Mouse (Mus musculus): ENCODE results near the gene Atf5.
A peak's percentile ranks its signal among the peaks of the same experiment; 100 is the strongest.

The Atf5 gene

DNA sequence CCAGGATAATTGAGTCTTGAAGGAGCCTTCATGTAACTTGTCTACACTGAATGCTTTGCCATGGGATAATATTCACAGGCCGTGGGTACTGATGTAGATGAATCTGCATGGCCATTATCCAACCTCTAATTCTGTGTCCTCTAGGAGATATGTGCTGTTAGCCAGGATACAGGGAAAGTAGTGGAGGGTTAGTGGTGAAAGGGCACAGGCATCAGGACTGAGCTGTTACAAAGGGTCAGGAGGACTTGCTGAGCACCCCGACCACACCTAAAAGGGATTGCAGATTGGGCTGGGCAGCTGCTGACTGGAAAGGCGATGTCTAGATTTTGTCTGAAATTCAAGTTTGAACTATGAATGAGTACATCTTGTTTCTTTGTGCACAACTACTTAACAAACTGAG, 4.1 kb upstream of the Atf5 start:
- DNase-seq (ENCODE audit: low read depth, low spot score): no peak

GRCm38 (mm10) chr7:44819863-44820262, 3.4 kb upstream of the Atf5 start:
- DNase-seq (ENCODE audit: low read depth, low spot score): no peak

DNA sequence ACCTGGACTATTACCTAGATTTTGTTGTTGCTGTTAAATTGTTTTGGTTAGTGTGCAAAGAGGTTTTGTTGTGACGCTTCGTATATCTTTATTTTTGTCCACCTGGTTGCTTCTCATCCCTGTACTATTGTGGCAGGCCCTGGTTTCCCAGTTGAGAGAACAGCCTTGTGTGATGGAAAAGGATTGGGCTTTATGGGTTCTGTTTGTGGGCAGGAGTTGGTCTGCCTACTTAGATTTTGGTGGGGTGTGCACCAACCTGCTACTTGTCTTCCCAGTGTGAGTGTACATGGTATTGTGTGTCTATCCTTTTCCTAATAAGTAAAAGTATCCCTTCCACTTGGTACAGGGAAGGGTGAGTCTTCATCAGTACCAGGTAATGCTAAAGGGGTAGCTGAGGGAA, 2.9 kb upstream of the Atf5 start:
- DNase-seq (ENCODE audit: low read depth, low spot score): no peak

DNA sequence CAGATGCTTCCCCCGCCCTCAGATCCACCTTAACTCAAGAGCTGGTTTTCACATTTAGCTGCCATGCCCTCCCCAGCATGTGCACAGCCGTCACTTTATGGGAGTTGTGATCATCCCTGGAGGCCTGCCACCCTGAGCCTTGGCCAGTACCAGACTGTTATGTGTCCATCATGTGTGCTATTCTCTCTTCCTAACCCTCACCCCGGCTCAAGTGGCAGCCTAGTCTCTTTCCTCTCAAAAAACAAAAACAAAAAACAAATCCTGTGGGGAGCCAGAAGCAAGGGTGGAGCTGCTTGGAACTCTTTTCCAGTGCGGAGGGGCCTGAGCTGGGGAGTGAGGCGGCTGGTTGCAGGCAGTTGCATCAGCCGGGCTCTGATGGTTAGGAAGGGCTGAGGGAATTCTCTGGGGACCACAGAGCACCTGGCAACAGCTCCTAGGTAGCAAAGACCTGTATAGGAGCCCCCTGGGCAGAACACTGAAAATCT, 2.3 kb upstream of the Atf5 start:
- DNase-seq (ENCODE audit: low read depth, low spot score): no peak

DNA sequence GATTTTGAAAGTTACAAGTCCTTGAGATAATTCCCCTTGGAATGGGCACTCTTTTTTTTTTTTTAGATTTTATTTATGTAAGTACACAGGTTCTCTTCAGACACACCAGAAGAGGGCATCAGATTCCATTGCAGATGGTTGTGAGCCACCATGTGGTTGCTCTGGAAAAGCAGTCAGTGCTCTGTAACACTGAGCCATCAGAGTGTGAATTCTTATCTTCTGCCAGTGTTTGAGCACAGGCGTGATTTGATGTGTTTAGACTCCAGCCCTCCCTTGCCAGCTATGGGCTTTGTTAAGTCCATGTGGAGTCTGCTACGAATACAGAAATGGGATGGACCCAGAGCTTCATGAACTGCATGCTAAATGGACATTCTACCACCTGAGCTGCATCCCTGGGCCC, 1.7 kb upstream of the Atf5 start:
- no peak for DNase-seq (ENCODE audit: low read depth, low spot score)

DNA sequence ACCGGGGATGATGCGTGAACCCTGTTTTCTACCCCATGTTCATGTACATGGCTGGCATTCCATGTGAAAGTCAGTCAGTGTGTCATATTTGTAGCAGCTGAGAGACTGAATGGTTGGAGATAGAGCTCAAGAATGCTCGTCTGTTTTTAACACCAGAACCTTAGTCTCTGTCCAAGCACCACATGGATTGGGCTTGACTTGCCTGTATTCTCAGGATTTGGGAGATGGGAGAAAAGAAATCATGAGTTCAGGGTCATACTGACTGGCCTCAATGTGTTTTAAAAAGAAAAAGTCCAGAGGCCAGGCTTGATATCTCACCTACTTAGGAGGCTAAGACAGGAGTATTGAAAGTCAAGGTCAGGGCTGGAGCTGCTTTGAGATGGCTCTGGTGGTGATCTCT, 983 bp upstream of the Atf5 start:
- no peak for DNase-seq (ENCODE audit: low read depth, low spot score)

- DNase-seq (ENCODE audit: low read depth, low spot score): peak; percentile 97
These were observed 563 bp downstream of the Atf5 start, which contains the start of the genes Nup62 and Il4i1 for GRCm38 (mm10) chr7:44815721-44816469. TSS of gene Nup62 (plus strand) at chr7:44816088. TSS of gene Il4i1 (plus strand) at chr7:44816387.

DNA sequence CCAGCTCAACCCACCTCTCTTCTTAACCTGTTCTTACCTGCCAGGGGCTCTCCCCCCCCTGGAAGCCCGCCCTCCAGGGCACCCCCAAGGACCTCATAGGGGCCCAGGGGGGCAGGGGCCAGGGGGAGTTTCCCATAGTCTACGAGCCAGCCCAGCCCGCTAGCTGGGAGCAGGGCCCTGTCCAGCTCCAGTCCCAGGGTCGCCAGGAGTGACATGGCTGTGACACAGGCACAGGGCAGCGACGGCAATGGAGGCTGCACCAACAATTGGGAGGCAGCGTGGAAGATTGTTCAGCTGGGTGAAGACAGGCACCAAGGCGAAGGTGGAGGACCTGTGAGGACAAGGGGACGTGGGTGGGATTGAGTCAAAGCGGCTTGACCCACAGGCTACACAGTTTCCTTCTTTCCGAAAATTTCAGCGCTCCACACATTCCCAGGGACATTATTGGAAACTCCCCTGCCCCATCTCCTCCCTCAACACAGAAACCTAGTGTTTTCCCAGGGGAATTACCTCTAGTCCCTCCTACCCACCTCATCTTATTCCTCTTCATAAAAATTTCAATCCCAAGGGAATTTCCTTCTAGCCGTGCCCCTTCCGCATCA, 1.4 kb downstream of the Atf5 start:
- DNase-seq (ENCODE audit: low read depth, low spot score): no peak

DNA sequence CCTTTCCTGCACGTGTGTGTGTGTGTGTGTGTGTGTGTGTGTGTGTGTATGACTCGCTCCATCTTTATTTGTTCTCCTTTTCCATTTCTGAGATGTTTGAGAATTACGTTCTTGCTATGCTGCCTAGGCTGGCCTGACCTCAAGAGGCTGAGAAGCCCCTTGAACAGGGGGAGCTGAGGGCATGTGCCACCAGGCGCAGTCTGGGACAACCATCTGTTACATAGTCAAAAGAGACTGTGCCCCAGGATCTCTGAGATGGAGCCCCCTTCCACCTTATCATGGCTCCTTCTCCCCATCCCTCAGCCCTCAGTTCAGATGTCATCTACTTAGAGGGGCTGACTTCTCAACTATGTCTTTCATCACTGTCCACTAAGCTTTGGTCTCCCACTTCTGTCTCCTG, 2.0 kb downstream of the Atf5 start:
- no peak for DNase-seq (ENCODE audit: low read depth, low spot score)

DNA sequence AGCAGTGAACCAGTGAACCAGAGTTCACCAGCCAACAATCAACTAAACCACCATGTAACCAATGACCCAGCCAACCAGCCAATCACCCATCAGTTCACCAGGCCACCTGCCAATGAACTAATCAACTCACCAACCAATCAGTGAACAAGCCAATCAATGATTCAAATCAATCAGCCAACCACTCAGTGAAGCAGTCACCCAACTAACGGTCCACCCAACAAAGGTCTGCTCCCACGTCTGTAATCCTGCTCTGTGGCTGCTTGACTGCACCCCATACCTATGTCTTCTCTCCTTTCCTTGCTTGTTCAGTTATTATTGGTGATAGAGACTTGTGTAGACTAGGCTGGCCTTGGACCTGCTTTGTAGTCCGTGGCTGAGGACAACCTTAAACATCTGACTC, 2.5 kb downstream of the Atf5 start:
- no peak for DNase-seq (ENCODE audit: low read depth, low spot score)

DNA sequence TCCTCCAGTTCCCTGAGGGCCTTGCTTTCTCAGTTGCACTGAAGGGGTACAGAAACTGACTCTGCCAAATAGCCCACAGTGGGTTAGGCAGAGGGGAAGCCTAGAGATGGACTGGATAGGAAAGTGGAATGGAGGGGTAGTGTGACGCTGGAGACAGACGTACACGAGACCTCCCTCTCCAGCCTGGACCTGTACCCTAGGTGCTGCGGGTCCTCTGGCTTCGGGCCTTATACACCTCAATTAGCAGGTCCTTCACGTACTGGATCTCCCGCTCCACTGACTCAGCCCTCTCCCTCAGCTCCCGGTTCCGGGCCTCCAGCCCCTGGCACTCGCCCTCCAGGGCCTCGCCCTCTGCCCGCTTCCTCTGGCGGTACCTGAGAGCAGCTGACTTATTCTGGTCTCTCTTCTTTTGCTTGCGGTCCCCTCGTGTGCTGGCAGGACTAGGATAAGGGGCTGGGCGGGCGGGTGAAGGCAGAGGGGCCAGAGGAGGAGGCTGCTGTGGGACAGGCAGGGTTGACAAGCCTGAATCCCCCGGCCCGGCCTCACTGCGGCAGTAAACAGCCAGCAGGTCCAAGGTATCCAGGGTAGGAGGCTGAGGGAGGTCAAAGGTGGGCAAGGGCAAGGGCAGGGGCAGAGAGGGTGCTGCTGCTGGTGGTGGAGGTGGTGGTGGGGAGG, 3.7 kb downstream of the Atf5 start:
- no peak for DNase-seq (ENCODE audit: low read depth, low spot score)

- DNase-seq (ENCODE audit: low read depth, low spot score): no peak
These were observed 5.5 kb downstream of the Atf5 start for GRCm38 (mm10) chr7:44810819-44811557.

DNA sequence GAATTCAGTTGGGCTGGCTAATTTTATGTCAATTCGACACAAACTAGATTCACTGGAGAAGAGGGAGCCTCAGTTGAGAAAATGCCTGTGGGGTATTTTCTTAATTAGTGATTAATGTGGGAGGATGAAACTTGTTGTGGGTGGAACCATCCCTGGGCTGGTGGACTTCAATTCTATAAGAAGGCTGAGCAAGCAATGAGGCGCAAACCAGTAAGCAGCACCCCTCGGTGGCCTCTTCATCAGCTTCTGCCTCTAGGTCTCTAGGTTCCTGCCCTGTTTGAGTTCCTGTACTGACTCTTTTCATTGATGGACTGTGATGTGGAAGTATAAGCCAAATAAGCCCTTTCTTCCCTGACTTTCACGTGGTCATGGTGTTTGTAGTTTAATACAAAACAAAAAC, 6.1 kb downstream of the Atf5 start:
- DNase-seq (ENCODE audit: low read depth, low spot score): no peak

DNA sequence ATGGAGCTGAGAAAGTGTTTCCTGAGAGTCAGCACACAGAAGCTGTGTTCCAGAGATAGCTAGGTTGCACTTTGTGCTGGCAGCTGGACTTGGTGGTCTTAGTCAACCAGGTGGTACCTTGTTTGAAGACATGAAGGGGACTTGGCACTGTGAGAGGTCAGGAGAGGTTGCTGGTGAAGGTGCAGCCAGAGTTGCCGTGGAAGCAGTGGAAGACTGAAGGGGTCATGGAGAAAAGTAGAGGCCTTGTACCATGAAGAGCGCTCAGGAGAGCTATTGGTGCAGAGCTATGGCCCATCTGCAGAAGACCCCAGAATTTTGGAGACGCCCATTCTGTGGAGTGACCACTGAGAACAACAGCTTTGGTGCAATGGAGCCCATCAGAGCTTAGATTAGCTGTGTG, 7.0 kb downstream of the Atf5 start:
- DNase-seq (ENCODE audit: low read depth, low spot score): no peak

- no peak for DNase-seq (ENCODE audit: low read depth, low spot score)
These were observed 7.5 kb downstream of the Atf5 start for GRCm38 (mm10) chr7:44808927-44809326.

DNA sequence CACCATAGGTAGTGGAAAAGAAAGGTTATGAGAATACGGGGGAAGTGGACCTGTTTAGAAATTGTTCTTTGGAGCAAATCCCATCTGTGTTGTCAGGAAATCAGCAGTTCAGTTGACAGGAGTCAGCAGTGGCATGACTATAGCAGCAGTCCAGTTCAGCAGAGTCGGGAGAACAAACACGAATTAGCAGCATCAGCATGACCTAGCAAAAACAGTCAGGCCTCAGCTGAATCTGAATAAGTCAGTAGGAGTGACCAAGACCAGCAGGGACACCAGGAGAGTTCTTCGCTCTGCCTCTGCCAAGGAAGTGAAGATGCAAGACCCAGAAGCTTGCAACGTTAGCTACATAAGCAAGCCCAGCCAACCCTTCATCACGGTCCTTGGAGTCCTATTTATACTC, 23.7 kb downstream of the Atf5 start:
- DNase-seq (ENCODE audit: low read depth, low spot score): no peak

GRCm38 (mm10) chr7:44790066-44790465, 26.4 kb downstream of the Atf5 start:
- no peak for DNase-seq (ENCODE audit: low read depth, low spot score)

DNA sequence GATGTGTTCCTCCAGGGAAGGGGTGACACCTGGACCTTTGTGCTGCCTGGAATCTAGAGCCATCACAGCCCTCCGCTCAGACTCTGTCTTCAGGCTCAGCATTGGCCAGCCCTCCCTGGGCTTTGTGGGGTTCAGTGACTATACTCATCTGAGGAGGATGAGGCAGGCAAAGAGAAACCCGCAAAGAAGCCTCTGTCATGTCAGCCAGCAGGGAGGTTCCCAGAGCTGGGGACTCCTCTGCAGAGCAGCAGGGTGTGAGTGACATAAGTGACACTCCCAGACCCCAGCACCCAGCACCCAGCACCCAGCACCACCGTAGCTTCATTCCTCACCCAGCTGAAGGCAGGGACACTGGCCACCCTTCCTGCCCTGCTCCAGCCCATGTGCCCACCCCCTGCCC, 26.9 kb downstream of the Atf5 start:
- no peak for DNase-seq (ENCODE audit: low read depth, low spot score)

DNA sequence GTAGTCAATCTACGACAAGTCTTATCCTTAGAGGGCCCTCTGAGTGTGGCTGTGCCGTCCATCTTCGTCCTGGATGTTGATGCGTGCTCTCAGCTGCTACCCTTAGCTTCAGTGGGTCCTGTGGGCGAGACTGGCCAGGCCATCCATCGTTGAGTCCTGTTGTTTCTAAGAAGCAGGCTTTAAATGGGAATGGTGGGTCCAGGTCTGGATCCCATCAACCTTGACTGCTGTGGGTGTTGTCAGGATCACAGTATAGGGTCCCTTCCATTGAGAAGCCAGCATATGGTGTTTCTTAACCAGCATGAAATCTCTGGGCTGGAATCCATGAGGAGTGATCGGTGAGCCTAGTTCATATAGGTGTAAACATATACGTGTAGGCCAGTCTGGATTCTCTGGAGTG, 36.4 kb downstream of the Atf5 start:
- DNase-seq (ENCODE audit: low read depth, low spot score): no peak

- no peak for DNase-seq (ENCODE audit: low read depth, low spot score)
These were observed 39.5 kb downstream of the Atf5 start for GRCm38 (mm10) chr7:44776849-44777498.

DNA sequence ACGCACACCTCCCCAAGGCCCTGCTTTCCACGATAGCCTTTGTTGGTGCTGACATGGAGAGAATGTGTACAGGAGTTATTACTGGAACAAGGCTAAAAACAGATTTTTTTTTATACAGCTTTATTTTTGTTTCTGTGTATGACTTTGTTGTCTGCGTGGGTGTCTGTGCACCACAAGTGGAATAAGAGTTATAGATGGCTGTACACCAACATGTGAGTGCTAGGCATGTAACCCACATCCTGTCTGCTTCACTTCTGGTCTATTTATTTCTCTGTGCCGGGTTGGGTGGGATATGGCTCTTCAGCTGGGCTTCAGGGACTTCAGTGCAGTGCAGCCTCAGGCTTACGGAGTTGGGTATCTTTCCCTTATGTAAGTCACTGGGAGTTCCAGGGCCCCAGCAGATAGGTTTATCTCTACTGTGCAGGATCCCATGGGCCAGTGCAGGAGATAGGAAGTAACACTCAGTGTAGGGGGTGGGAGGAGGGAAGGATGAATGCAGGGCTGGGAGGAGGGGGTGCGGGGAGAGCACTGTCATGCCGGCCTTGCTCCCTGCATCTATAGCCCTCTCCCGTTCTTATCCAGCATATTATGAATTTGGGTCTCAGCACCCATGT, 43.8 kb downstream of the Atf5 start:
- no peak for DNase-seq (ENCODE audit: low read depth, low spot score)

Data from telencephalon, adult 2 months (tissue).